Mouse (Mus musculus) left cerebral cortex, adult 8-10 months (tissue): ENCODE results near the gene Cdk18. TPM values are rescaled to one million over a fixed set of nuclear protein-coding genes. Genes with fewer than 3 reads are reported as not detected.

ENCODE experiments used
- DNase-seq, 2 experiments: peaks; one replicate each; pipeline ENCODE4 v3.0.0; 2022; ENCODE audit warnings: low spot score in 2 of 2
- total RNA-seq, 4 experiments: library from RNA; stranded (reverse); gene quantifications; 2 replicates each; pipeline ENCODE4 v1.2.4; 2022

The Cdk18 gene
- total RNA-seq, 4 experiments from 2014 or later = 29.2 to 42.7 (median 35.9) TPM

GRCm38 (mm10) chr1:132065475-132066172 lies 73.9 kb downstream of the Cdk18 start:
- DNase-seq = no peak

GRCm38 (mm10) chr1:132065001-132065400 lies 74.5 kb downstream of the Cdk18 start:
- no peak for DNase-seq

- no peak for DNase-seq
Measured at GRCm38 (mm10) chr1:132063096-132063495, 76.4 kb downstream of the Cdk18 start.

Other genes with a start within 250 kb of the Cdk18 start
- gene Nucks1, start 229.2 kb downstream of the Cdk18 start, total RNA-seq = 100 to 1,000 TPM; 142 to 178 (median 163) TPM
- gene Slc45a3, start 176.7 kb downstream of the Cdk18 start, total RNA-seq = 1 to 10 TPM in 1 of 4 experiments, under 1 TPM in 3; 0.65 to 1.9 (median 0.79) TPM
- 10 to 100 TPM; 54.1 to 63.5 (median 58.5) TPM for gene Elk4, start 132.1 kb downstream of the Cdk18 start, total RNA-seq
- 100 to 1,000 TPM in 1 of 4 experiments, 10 to 100 TPM in 3; 77.0 to 100 (median 85.0) TPM for gene Mfsd4a, start 71.6 kb downstream of the Cdk18 start, total RNA-seq
- gene Lemd1, start 51.7 kb upstream of the Cdk18 start, total RNA-seq = 1 to 10 TPM; 7.0 to 9.5 (median 8.1) TPM
- gene AC124108.1, start 51.8 kb upstream of the Cdk18 start, total RNA-seq = 1 to 10 TPM; 4.6 to 5.7 (median 4.7) TPM
- gene Gm10188, start 90.1 kb upstream of the Cdk18 start, total RNA-seq = not detected
- gene Klhdc8a, start 158.9 kb upstream of the Cdk18 start, total RNA-seq = 10 to 100 TPM; 12.3 to 15.1 (median 13.6) TPM
- gene Nuak2, start 176.4 kb upstream of the Cdk18 start, total RNA-seq = 1 to 10 TPM in 3 of 4 experiments, under 1 TPM in 1; 0.81 to 1.7 (median 1.3) TPM